Mouse (Mus musculus) forebrain, embryonic 11.5 days (tissue): ENCODE results near the gene 1700025G04Rik. TPM values are rescaled to one million over a fixed set of nuclear protein-coding genes. Genes with fewer than 3 reads are reported as not detected.
A peak's percentile ranks its signal among the peaks of the same experiment; 100 is the strongest.

Experiments
- ATAC-seq: fragments of 200-750 bp; cut with Nextera tagmentation; replicated peaks from 2 replicates; pipeline ENCODE4 v1.8.0; 2017; ENCODE audit warnings: moderate TSS enrichment; ENCODE audit not compliant: low FRiP score
- DNase-seq: peaks from one replicate; pipeline ENCODE4 v3.0.0-alpha.2; 2017; ENCODE audit warnings: low spot score
- H3K27ac ChIP-seq: fragments of 300-500 bp; sonication (generic); 2 replicates; pipeline ENCODE4 v1.5.1; 2014; ENCODE audit warnings: low read depth, low read length
- H3K27me3 ChIP-seq: fragments of 300-500 bp; sonication (generic); 2 replicates; pipeline ENCODE4 v1.6.1; 2014; ENCODE audit warnings: mild to moderate bottlenecking, low read length, mixed read lengths; ENCODE audit not compliant: control insufficient read depth, insufficient read depth
- H3K36me3 ChIP-seq: fragments of 300-500 bp; sonication (generic); 2 replicates; pipeline ENCODE4 v1.6.1; 2014; ENCODE audit warnings: mild to moderate bottlenecking, low read length, moderate library complexity, mixed read lengths; ENCODE audit not compliant: control insufficient read depth, insufficient read depth
- H3K4me1 ChIP-seq: fragments of 300-500 bp; sonication (generic); replicated peaks from 2 replicates; pipeline ENCODE4 v1.6.1; 2014; ENCODE audit warnings: low read length, mixed read lengths; ENCODE audit not compliant: control insufficient read depth, insufficient read depth
- H3K4me2 ChIP-seq: fragments of 300-500 bp; sonication (generic); 2 replicates; pipeline ENCODE4 v1.6.1; 2014; ENCODE audit warnings: low read depth, mild to moderate bottlenecking, low read length, moderate library complexity, mixed read lengths; ENCODE audit not compliant: severe bottlenecking
- H3K4me3 ChIP-seq: fragments of 300-500 bp; sonication (generic); 2 replicates; pipeline ENCODE4 v1.5.1; 2014; ENCODE audit warnings: low read depth, low read length
- H3K9ac ChIP-seq: fragments of 300-500 bp; sonication (generic); 2 replicates; pipeline ENCODE4 v1.6.1; 2014; ENCODE audit warnings: low read length
- H3K9me3 ChIP-seq: fragments of 300-500 bp; sonication (generic); 2 replicates; pipeline ENCODE4 v1.6.1; 2016; ENCODE audit warnings: low read length, mixed read lengths; ENCODE audit not compliant: control insufficient read depth
- WGBS: fragments of 180-500 bp; shearing (Covaris S2); extraction: QIAGEN DNeasy Blood & Tissue Kit; methylation state at CpG from one replicate; pipeline ENCODE4 v1.1.7; 2014; 5-methylcytosine and 5-hydroxymethylcytosine counted together
- polyA plus RNA-seq: library from polyadenylated mRNA; unstranded; fragments of >200 nt; fragmentation: Nextera tagmentation; extraction: Ambion mirVana; gene quantifications from 2 replicates; pipeline ENCODE4 v1.2.1, GENCODE M21; 2014

The 1700025G04Rik gene
- polyA plus RNA-seq, 1 experiment from 2014 or later, result 25.6 TPM

DNA sequence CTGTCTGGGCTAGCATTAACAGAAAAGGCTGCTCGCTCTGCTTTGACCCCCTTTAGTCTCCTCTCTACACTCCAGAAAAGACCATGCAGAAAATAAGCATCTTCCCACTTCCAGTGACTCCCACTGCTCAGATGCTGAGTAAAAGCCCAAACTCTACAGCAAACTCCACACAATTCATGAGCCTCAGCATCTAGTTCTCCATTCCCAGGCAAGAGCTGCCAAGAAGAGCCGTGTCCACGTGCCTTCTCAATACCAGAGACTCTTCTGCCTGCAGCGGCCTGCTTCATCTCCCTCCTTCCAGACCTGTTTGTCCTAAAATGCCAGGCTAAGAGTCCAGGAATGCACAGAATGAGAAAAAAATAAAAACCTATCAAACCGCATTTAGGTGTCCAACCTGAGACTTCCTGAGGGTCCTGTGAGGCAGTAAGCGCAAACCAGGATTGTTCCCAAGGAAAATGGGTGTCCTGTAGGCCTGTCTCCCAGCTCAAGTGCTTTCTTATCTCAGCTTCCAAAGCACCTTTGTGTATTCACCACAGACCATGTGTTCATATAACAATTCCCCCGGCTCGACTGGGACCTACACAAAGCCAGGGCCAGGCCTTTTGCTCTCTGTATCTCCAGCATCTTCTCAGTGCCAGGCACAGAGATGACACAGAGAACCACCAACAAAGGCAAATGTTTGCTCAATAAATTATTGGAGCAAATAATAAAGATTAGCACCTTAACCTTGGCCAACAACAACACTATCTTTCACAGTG lies 7.8 kb downstream of the 1700025G04Rik start:
- H3K4me1 ChIP-seq, result peaks cover 10% of the 10 kb centered on the region; the same call in 1 of the 2 replicates
- no peak for ATAC-seq
- no peak overlapping the region for H3K4me3 ChIP-seq
- no peak overlapping the region for H3K27ac ChIP-seq
- DNase-seq, result peak; percentile 44
- no peaks in the 10 kb centered on the region for H3K9me3 ChIP-seq
- no peak overlapping the region for H3K9ac ChIP-seq
- no peaks in the 10 kb centered on the region for H3K27me3 ChIP-seq
- H3K36me3 ChIP-seq, result no peaks in the 10 kb centered on the region
- no peak overlapping the region for H3K4me2 ChIP-seq
- WGBS, result 82% methylated on average over 8 of the region's 8 CpGs

DNA sequence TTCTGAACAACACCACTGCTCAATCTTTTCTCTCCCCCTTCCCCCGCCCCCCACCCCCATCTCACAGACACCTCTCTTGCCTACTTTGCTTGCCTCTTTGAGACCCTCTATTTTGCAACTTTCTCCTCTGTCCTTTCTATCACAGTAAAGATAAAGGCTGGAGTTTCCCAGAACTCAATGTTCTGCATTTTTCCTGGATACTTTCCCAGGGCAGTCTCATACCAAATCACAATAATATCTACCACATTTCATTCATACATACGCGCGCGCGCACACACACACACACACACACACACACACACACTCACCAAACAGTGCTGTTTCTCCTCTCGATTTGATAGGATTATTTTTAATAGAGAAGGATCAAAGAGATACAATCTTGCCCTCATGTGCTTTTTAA lies 8.8 kb downstream of the 1700025G04Rik start:
- no peaks in the 10 kb centered on the region for H3K9me3 ChIP-seq
- 93% methylated on average over 7 of the region's 7 CpGs for WGBS
- ATAC-seq (no peak), DNase-seq (peak; percentile 4)
- no peaks in the 10 kb centered on the region for H3K27me3 ChIP-seq
- no peak overlapping the region for H3K27ac ChIP-seq
- H3K36me3 ChIP-seq, result no peaks in the 10 kb centered on the region
- H3K4me1 ChIP-seq, result peaks cover 5% of the 10 kb centered on the region; the same call in 1 of the 2 replicates
- H3K4me3 ChIP-seq, result no peak overlapping the region
- no peak overlapping the region for H3K9ac ChIP-seq
- H3K4me2 ChIP-seq, result no peak overlapping the region

DNA sequence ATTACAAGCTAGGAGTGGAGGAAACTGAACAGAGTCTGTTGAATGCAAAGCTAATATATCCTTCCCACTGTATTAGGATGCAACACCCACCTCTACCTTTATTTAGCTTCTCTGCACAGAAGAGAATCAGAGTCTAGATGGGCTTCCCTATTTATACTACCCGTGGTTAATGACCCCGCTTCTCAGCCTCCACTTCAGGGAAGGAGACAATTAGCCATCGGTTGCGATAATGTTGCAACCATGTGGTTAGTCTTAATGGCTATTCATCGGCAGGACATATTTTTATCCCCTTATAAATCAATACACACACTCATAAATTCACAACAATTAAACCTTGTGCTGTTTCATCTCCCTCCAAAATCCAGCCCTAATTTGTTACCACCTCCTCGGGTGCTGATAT lies 9.7 kb downstream of the 1700025G04Rik start:
- Histone ChIP-seq H3K9me3 (no peaks in the 10 kb centered on the region), H3K27me3 (no peaks in the 10 kb centered on the region), H3K9ac (no peak overlapping the region), H3K27ac (no peak overlapping the region), H3K36me3 (no peaks in the 10 kb centered on the region), H3K4me3 (no peak overlapping the region), H3K4me1 (peaks cover 5% of the 10 kb centered on the region; the same call in 1 of the 2 replicates), H3K4me2 (no peak overlapping the region)
- 84% methylated on average over 6 of the region's 6 CpGs for WGBS
- DNase-seq (peak; percentile 7), ATAC-seq (no peak)

DNA sequence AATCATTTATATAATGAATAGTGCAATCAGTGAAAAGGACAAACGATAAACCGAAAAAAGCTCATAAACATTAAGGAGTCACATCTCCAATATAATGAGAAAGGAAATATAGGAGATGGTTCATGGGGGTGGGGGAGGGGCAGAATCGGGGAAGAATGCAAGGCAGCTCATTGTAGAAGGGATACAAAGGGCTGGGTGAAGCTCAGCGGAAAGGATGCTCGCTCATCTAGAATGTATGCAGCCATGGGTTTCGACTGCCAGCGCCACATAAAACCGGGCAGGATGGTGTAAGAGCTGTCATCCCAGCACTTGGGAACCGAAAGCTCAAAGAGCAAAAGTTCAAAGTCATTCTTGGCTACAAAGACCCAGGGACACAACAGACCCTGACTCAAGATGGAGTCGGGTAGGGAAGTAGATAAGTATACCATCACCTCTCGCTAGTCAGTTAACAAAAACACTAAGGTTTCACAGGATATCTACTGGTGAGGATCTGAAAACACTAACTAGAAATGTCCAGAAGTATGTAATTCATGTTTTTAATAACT lies 12.7 kb downstream of the 1700025G04Rik start:
- Histone ChIP-seq H3K36me3 (no peaks in the 10 kb centered on the region), H3K4me3 (no peak overlapping the region), H3K27ac (no peak overlapping the region), H3K9me3 (no peaks in the 10 kb centered on the region), H3K9ac (no peak overlapping the region), H3K27me3 (no peaks in the 10 kb centered on the region), H3K4me2 (no peak overlapping the region), H3K4me1 (no peaks in the 10 kb centered on the region)
- no peak for DNase-seq
- WGBS, result 58% methylated on average over 11 of the region's 11 CpGs
- no peak for ATAC-seq

DNA sequence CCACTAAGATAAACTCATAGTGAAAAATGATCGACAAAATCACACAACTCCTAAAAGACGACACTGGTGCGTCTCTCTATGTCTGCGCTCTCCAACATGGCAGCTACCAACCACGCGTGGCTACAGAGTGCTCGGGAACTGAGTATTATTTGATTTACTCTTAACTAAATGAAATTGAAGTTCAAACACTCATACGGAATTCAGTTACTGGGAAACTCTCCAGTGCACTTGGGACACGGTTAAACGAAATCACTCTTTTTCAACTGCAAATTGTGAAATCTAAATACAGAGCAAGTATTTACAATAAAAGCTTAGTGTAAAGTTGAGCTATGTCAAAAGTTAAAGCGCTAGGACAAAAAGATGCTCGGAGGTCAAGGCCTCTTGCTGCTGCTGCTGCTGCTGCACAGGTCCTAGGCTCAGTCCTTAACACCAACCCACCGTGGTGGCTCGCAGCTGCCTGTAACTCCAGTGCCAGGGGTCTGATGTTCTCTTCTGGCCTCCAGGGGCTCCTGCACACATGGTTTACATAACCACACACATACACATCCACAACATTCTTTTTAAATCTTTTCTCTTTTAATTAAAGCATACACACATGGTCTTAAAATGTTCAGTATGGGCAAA lies 13.6 kb downstream of the 1700025G04Rik start:
- no peak overlapping the region for H3K27ac ChIP-seq
- ATAC-seq, result no peak
- WGBS, result 91% methylated on average over 14 of the region's 14 CpGs

DNA sequence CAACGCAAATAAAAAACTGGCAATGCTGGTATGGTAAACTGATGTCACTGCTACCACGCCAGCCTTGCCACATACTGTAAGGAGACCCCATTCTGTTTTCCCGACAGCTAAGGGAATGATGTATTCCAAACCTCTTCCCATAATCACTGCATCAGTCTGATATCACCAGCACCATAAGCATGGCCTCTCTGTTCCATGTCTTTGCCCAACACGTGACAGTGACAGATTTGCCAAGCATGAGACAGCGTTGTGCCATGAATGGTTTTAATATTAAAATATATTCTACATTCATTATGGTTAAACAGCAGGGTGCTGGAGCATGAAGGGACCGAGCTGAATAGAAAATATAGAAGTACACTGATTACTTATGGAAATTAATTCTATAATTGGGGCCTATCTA lies 14.2 kb downstream of the 1700025G04Rik start:
- WGBS, result 86% methylated on average over 6 of the region's 6 CpGs
- ATAC-seq (no peak), DNase-seq (no peak)
- H3K9me3 ChIP-seq, result no peaks in the 10 kb centered on the region
- no peaks in the 10 kb centered on the region for H3K4me1 ChIP-seq
- H3K4me2 ChIP-seq, result no peak overlapping the region
- no peaks in the 10 kb centered on the region for H3K36me3 ChIP-seq
- H3K9ac ChIP-seq, result no peak overlapping the region
- no peaks in the 10 kb centered on the region for H3K27me3 ChIP-seq
- H3K27ac ChIP-seq, result no peak overlapping the region
- H3K4me3 ChIP-seq, result no peak overlapping the region

More for the DNA sequence above, 13.6 kb downstream of the 1700025G04Rik start:
- Histone ChIP-seq H3K27me3 (no peaks in the 10 kb centered on the region), H3K4me1 (no peaks in the 10 kb centered on the region), H3K36me3 (no peaks in the 10 kb centered on the region), H3K9me3 (no peaks in the 10 kb centered on the region), H3K9ac (no peak overlapping the region), H3K4me2 (no peak overlapping the region), H3K4me3 (no peak overlapping the region)
- no peak for DNase-seq

DNA sequence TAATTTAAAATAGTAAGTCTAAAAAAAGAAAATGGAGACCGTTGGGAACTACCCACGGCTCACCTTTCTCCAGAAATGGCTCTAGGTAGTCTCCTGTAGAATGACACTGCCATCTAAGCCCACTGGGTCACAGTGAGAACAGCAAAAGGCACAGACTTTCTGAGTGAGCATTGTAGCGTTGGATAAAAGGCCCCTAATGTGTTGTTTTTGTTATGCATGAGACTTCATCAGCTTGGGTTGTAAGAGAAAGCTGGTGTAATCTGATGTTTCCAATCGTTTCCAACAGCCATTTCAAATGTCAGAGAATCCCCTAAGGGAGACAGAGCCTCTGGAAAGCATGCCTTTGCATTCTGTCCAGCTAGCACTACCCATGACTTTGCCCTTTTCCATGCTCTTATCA lies 19.5 kb downstream of the 1700025G04Rik start:
- ATAC-seq (no peak), DNase-seq (no peak)
- Histone ChIP-seq H3K4me2 (no peak overlapping the region), H3K9me3 (no peaks in the 10 kb centered on the region), H3K27me3 (no peaks in the 10 kb centered on the region), H3K27ac (no peak overlapping the region), H3K4me3 (no peak overlapping the region), H3K36me3 (no peaks in the 10 kb centered on the region), H3K9ac (no peak overlapping the region), H3K4me1 (no peaks in the 10 kb centered on the region)
- 59% methylated on average over 4 of the region's 4 CpGs for WGBS

DNA sequence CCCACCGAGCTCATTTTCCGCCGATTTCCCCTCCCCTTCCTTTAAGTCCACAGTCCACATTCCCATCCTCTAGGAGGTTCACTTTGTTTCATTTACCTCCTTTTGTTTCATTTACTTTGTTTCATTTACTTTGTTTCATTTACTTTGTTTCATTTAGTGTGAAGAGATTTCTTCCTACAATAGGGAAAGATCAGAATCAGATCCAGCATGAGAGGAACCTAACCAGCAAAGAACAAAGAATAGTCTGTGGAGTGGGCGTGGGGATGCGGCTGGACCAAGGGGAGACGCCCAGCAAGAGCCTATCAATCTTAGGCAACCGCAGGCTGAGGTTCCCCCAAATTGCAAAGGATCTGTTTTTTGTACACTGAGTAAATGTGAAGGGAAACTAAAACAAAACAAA lies 20.2 kb downstream of the 1700025G04Rik start:
- 46% methylated on average over 7 of the region's 7 CpGs for WGBS
- Histone ChIP-seq H3K36me3 (no peaks in the 10 kb centered on the region; the same call in 1 of the 2 replicates), H3K27me3 (no peaks in the 10 kb centered on the region), H3K4me3 (no peak overlapping the region), H3K4me2 (no peak overlapping the region), H3K4me1 (no peaks in the 10 kb centered on the region), H3K9ac (no peak overlapping the region), H3K9me3 (no peaks in the 10 kb centered on the region), H3K27ac (no peak overlapping the region)
- no peak for DNase-seq
- no peak for ATAC-seq
